Mouse (Mus musculus) midbrain, embryonic 14.5 days (tissue): Measurements from ENCODE around the gene Man2b1. TPM values are rescaled to one million over a fixed set of nuclear protein-coding genes. Genes with fewer than 3 reads are reported as not detected.
"Not testable (repeated sequence)": the region's sequence is repeated elsewhere in the genome, so short reads cannot be mapped to it uniquely, and the experiment has no call there.

Experiments used
- ATAC-seq: fragments of 200-750 bp; cut with Nextera tagmentation; 2 replicates; pipeline ENCODE4 v1.8.0; 2017; ENCODE audit warnings: moderate number of reproducible peaks, moderate library complexity; ENCODE audit not compliant: low FRiP score, low TSS enrichment
- DNase-seq: peaks from one replicate; pipeline ENCODE4 v3.0.0-alpha.2; 2015
- H3K27ac ChIP-seq: fragments of 300-500 bp; sonication (generic); replicated peaks from 2 replicates; pipeline ENCODE4 v1.5.1; 2014; ENCODE audit warnings: mild to moderate bottlenecking, low read depth, low read length, moderate library complexity
- H3K27me3 ChIP-seq: fragments of 300-500 bp; sonication (generic); 2 replicates; pipeline ENCODE4 v1.6.1; 2014; ENCODE audit warnings: low read length, control low read depth, mixed read lengths; ENCODE audit not compliant: control insufficient read depth, insufficient read depth
- H3K36me3 ChIP-seq: fragments of 300-500 bp; sonication (generic); 2 replicates; pipeline ENCODE4 v1.6.1; 2014; ENCODE audit warnings: low read length, control low read depth; ENCODE audit not compliant: control insufficient read depth, insufficient read depth
- H3K4me1 ChIP-seq: fragments of 300-500 bp; sonication (generic); 2 replicates; pipeline ENCODE4 v1.6.1; 2014; ENCODE audit warnings: mild to moderate bottlenecking, antibody characterized with exemption, low read length, control low read depth; ENCODE audit not compliant: control insufficient read depth, insufficient read depth
- H3K4me2 ChIP-seq: fragments of 300-500 bp; sonication (generic); 2 replicates; pipeline ENCODE4 v1.6.1; 2014; ENCODE audit warnings: mild to moderate bottlenecking, low read length, moderate library complexity
- H3K4me3 ChIP-seq: fragments of 300-500 bp; sonication (generic); replicated peaks from 2 replicates; pipeline ENCODE4 v1.5.1; 2014; ENCODE audit warnings: low read depth, low read length
- H3K9ac ChIP-seq: fragments of 300-500 bp; sonication (generic); replicated peaks from 2 replicates; pipeline ENCODE4 v1.6.1; 2014; ENCODE audit warnings: mild to moderate bottlenecking, low read length, moderate library complexity
- H3K9me3 ChIP-seq: fragments of 300-500 bp; sonication (generic); 2 replicates; pipeline ENCODE4 v1.6.1; 2016; ENCODE audit warnings: low read length, control low read depth, mixed read lengths; ENCODE audit not compliant: control insufficient read depth
- WGBS: fragments of 180-500 bp; shearing (Covaris S2); extraction: QIAGEN DNeasy Blood & Tissue Kit; methylation state at CpG from one replicate; pipeline ENCODE4 v1.1.7; 2014; 5-methylcytosine and 5-hydroxymethylcytosine counted together
- microRNA-seq: library from miRNA; unstranded; fragments of <30 nt; microRNA quantifications from one replicate; pipeline ENCODE4, GENCODE M21; 2016
- polyA plus RNA-seq: library from polyadenylated mRNA; unstranded; fragments of >200 nt; fragmentation: Nextera tagmentation; extraction: Ambion mirVana; gene quantifications from 2 replicates; pipeline ENCODE4 v1.2.1, GENCODE M21; 2014

The Man2b1 gene
- polyA plus RNA-seq, 1 experiment from 2014 or later, result 17.2 TPM

- H3K4me1 ChIP-seq, H3K4me3 ChIP-seq, H3K27me3 ChIP-seq, ATAC-seq, H3K4me2 ChIP-seq, H3K27ac ChIP-seq, H3K9me3 ChIP-seq, DNase-seq, H3K36me3 ChIP-seq, H3K9ac ChIP-seq: not testable (repeated sequence)
- 79% methylated on average over 5 of the region's 5 CpGs for WGBS
These were observed 37.2 kb downstream of the Man2b1 start for GRCm38 (mm10) chr8:85120251-85120650.

- no peaks in the 10 kb centered on the region for H3K4me1 ChIP-seq
- 83% methylated on average over 3 of the region's 3 CpGs for WGBS
- H3K4me2 ChIP-seq, result no peak within 1 kb of the TSS
- H3K27me3 ChIP-seq, result no peaks in the 10 kb centered on the region
- no peak within 1 kb of the TSS for H3K9ac ChIP-seq
- H3K36me3 ChIP-seq, result no peaks in the 10 kb centered on the region
- H3K4me3 ChIP-seq, result no peak within 1 kb of the TSS
- DNase-seq (no peak), ATAC-seq (no peak)
- no peak within 1 kb of the TSS for H3K27ac ChIP-seq
- no peaks in the 10 kb centered on the region for H3K9me3 ChIP-seq
These were observed 39.9 kb downstream of the Man2b1 start, which contains the start of gene Zfp791 for GRCm38 (mm10) chr8:85122995-85123394. Gene Zfp791 (minus strand): TSS chr8:85123095.

- no peak overlapping the region for H3K4me2 ChIP-seq
- ATAC-seq, result no peak
- 93% methylated on average over 8 of the region's 8 CpGs for WGBS
These were observed 40.6 kb downstream of the Man2b1 start for GRCm38 (mm10) chr8:85123691-85124090.

GRCm38 (mm10) chr8:85132335-85132734 lies 49.3 kb downstream of the Man2b1 start:
- Histone ChIP-seq H3K4me2 (no peak overlapping the region), H3K27ac (no peak overlapping the region), H3K36me3 (no peaks in the 10 kb centered on the region), H3K4me3 (no peak overlapping the region), H3K27me3 (peaks cover 4% of the 10 kb centered on the region; the same call in 1 of the 2 replicates), H3K9me3 (no peaks in the 10 kb centered on the region), H3K4me1 (no peaks in the 10 kb centered on the region), H3K9ac (no peak overlapping the region)
- WGBS, result 86% methylated on average over 1 of the region's 1 CpGs
- ATAC-seq, result no peak
- DNase-seq, result no peak

More at GRCm38 (mm10) chr8:85123691-85124090, 40.6 kb downstream of the Man2b1 start:
- Histone ChIP-seq H3K4me3 (no peak overlapping the region), H3K4me1 (no peaks in the 10 kb centered on the region), H3K9ac (no peak overlapping the region), H3K9me3 (no peaks in the 10 kb centered on the region), H3K27me3 (no peaks in the 10 kb centered on the region), H3K27ac (no peak overlapping the region), H3K36me3 (no peaks in the 10 kb centered on the region)
- DNase-seq, result no peak

- not testable (repeated sequence) for H3K27ac ChIP-seq, H3K4me3 ChIP-seq, H3K36me3 ChIP-seq, H3K27me3 ChIP-seq, H3K4me2 ChIP-seq, H3K4me1 ChIP-seq, DNase-seq, H3K9ac ChIP-seq, H3K9me3 ChIP-seq, ATAC-seq
- WGBS, result 74% methylated on average over 2 of the region's 2 CpGs
These were observed 52.6 kb downstream of the Man2b1 start for GRCm38 (mm10) chr8:85135690-85136089.

- no peaks in the 10 kb centered on the region for H3K4me1 ChIP-seq
- no peak overlapping the region for H3K27ac ChIP-seq
- no peak overlapping the region for H3K9ac ChIP-seq
- ATAC-seq (no peak), DNase-seq (no peak)
- H3K36me3 ChIP-seq, result no peaks in the 10 kb centered on the region
- 93% methylated on average over 4 of the region's 4 CpGs for WGBS
- no peak overlapping the region for H3K4me3 ChIP-seq
- no peak overlapping the region for H3K4me2 ChIP-seq
- peaks cover 3% of the 10 kb centered on the region; the same call in 1 of the 2 replicates for H3K9me3 ChIP-seq
- no peaks in the 10 kb centered on the region for H3K27me3 ChIP-seq
These were observed 59.4 kb downstream of the Man2b1 start for GRCm38 (mm10) chr8:85142516-85142915.

Small RNAs within 50 kb of the gene (microRNA-seq; reads per million reads assigned to microRNA genes)
- gene Gm23388, result 0.88 reads per million
- gene Mir7070, result 2.4 reads per million, percentile 15 among the genes with 10 or more reads in this experiment

Other genes starting within 250 kb of the Man2b1 start
- gene Rad23a, start 242.6 kb upstream of the Man2b1 start, polyA plus RNA-seq, result 83.4 and 84.3 TPM in 2 replicates
- 434 and 525 TPM in 2 replicates for gene Calr, start 236.3 kb upstream of the Man2b1 start, polyA plus RNA-seq
- 95.6 and 111 TPM in 2 replicates for gene Farsa, start 226.3 kb upstream of the Man2b1 start, polyA plus RNA-seq
- gene Syce2, start 211.2 kb upstream of the Man2b1 start, polyA plus RNA-seq, result 17.4 and 27.4 TPM in 2 replicates
- 22.4 and 25.9 TPM in 2 replicates for gene Gcdh, start 189.3 kb upstream of the Man2b1 start, polyA plus RNA-seq
- gene Klf1, start 181.3 kb upstream of the Man2b1 start, polyA plus RNA-seq, result 0.19 and 0.63 TPM in 2 replicates
- 4.0 and 5.4 TPM in 2 replicates for gene Dnase2a, start 174.7 kb upstream of the Man2b1 start, polyA plus RNA-seq
- gene Mast1, start 145.9 kb upstream of the Man2b1 start, polyA plus RNA-seq, result 69.5 and 69.9 TPM in 2 replicates
- 0.99 and 1.4 TPM in 2 replicates for gene Rtbdn, start 136.3 kb upstream of the Man2b1 start, polyA plus RNA-seq
- gene Gm49661, start 113.8 kb upstream of the Man2b1 start, polyA plus RNA-seq, result not detected in 2 replicates
- 1,531 and 1,588 TPM in 2 replicates for gene Prdx2, start 113.7 kb upstream of the Man2b1 start, polyA plus RNA-seq
- gene Rnaseh2a, start 113.5 kb upstream of the Man2b1 start, polyA plus RNA-seq, result 51.7 and 54.4 TPM in 2 replicates
- gene Junb, start 104.6 kb upstream of the Man2b1 start, polyA plus RNA-seq, result 4.3 and 5.7 TPM in 2 replicates
- 25.8 and 31.4 TPM in 2 replicates for gene Hook2, start 92.7 kb upstream of the Man2b1 start, polyA plus RNA-seq
- gene Best2, start 68.7 kb upstream of the Man2b1 start, polyA plus RNA-seq, result not detected in 2 replicates
- 130 and 155 TPM in 2 replicates for gene Asna1, start 58.0 kb upstream of the Man2b1 start, polyA plus RNA-seq
- 157 and 191 TPM in 2 replicates for gene Trir, start 56.4 kb upstream of the Man2b1 start, polyA plus RNA-seq
- 32.0 and 41.0 TPM in 2 replicates for gene Tnpo2, start 46.4 kb upstream of the Man2b1 start, polyA plus RNA-seq
- gene Fbxw9, start 23.2 kb upstream of the Man2b1 start, polyA plus RNA-seq, result 65.0 and 80.9 TPM in 2 replicates
- gene Gm5741, start 15.3 kb upstream of the Man2b1 start, polyA plus RNA-seq, result 1.7 TPM in 1 of 2 replicates, not detected in the other
- gene Dhps, start 11.5 kb upstream of the Man2b1 start, polyA plus RNA-seq, result 88.8 and 95.8 TPM in 2 replicates
- 141 and 154 TPM in 2 replicates for gene Wdr83os, start 2.5 kb upstream of the Man2b1 start, polyA plus RNA-seq
- 53.9 and 58.2 TPM in 2 replicates for gene Wdr83, start 2.0 kb upstream of the Man2b1 start, polyA plus RNA-seq
- gene Zfp791, start 39.8 kb downstream of the Man2b1 start, polyA plus RNA-seq, result 3.0 and 4.0 TPM in 2 replicates
- gene Cks1brt, start 68.7 kb downstream of the Man2b1 start, polyA plus RNA-seq, result not detected in 2 replicates
- not detected in 2 replicates for gene Olfr371, start 142.7 kb downstream of the Man2b1 start, polyA plus RNA-seq
- gene Orc6, start 216.4 kb downstream of the Man2b1 start, polyA plus RNA-seq, result 77.0 and 77.5 TPM in 2 replicates
- 155 and 182 TPM in 2 replicates for gene Vps35, start 216.5 kb downstream of the Man2b1 start, polyA plus RNA-seq